Mouse (Mus musculus): Measurements from ENCODE around the gene Tnk1. TPM values are rescaled to one million over a fixed set of nuclear protein-coding genes. Genes with fewer than 3 reads are reported as not detected.

Tnk1 gene
- 0.09 and 0.20 TPM in 2 replicates for polyA plus RNA-seq (2015; fragmentation: Nextera tagmentation; extraction: Ambion mirVana)

DNA sequence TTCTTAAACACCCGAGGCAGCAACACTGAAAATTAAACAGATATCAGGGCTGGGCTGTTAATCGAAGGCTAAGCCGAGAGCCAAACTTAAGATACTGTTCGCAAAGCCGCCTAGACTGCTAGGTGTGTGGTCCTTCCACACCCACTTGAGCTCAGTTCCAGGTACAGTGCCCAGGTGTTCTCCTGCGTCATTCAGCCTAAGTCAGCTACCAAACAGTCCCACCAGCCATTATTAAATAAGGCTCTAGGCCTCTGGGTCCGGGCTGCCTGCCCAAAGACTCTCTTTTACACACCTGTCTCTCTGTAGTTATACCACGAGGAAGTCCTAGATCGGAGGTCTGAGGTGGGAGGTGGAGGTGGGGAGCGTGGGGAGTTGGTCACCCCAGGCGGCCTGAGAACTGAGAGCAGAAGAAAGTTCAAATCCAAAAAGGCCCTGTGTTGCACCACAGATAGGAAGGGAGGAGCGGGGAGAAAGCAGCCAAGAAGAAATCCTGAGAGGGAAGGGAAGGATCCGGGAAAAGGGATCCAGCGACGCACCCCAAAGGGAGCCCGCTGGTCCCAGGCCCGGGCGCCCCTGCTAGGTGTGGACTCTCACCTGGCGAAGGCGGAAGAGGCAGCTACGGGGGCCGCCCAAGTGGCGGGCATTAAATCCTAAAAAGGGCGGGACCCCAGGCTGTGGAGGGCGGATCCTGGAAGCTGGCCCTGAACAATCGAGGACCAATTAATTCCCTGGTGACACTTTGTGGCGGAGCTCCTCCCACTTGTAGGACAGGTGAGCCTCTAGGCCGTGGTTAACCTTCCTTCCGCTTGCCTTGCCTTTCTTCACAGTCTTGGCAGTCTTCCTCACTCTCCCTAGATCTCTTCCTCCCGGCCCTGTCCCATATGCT is at the start of gene Tnk1:
TSS of gene Tnk1 (minus strand) at position 618 of the 886 bp plus-strand sequence.
- Histone ChIP-seq H3K27ac (no peak within 1 kb of the TSS), H3K36me3 (ENCODE audit: poor library complexity, severe bottlenecking) (no peaks in the 10 kb centered on the region), H3K27me3 (peaks cover 25% of the 10 kb centered on the region), H3K9me3 (replicated peaks) (no peaks in the 10 kb centered on the region), H3K4me3 (no peak within 1 kb of the TSS), H3K4me1 (no peaks in the 10 kb centered on the region; the same call in 1 of the 2 replicates), H3K4me2 (peak within 1 kb of the TSS; percentile 5; the same call in 1 of the 2 replicates), H3K9ac (no peak within 1 kb of the TSS)
- ATAC-seq = no peak
- 19% methylated on average over 29 of the region's 30 CpGs for whole genome bisulfite sequencing

DNA sequence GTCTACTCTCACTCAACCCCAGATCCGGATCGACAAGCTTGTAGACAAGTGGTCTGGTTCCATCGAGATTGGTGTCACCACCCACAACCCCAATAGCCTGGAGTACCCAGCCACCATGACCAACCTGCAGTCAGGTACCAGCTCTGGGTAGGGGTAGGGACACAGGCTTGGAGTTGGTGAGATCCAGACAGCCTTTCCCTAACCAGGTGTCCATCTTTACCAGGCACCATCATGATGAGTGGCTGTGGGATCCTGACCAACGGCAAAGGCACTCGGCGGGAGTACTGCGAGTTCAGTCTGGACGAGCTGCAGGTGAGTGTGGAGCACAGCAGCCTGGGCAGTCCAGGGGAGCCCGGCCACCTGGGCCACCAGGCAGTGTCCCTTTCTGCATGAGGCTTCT is 45.8 kb upstream of the Tnk1 start:
- H3K4me2 ChIP-seq = no peak overlapping the region
- no peak overlapping the region for H3K9ac ChIP-seq
- ATAC-seq = no peak
- no peaks in the 10 kb centered on the region for H3K9me3 ChIP-seq (replicated peaks)
- H3K4me1 ChIP-seq = peaks cover 23% of the 10 kb centered on the region
- H3K36me3 ChIP-seq (ENCODE audit: poor library complexity, severe bottlenecking) = peaks cover 63% of the 10 kb centered on the region
- no peak overlapping the region for H3K27ac ChIP-seq
- WGBS = 94% methylated on average over 9 of the region's 9 CpGs
- H3K27me3 ChIP-seq = no peaks in the 10 kb centered on the region
- H3K4me3 ChIP-seq = no peak overlapping the region

DNA sequence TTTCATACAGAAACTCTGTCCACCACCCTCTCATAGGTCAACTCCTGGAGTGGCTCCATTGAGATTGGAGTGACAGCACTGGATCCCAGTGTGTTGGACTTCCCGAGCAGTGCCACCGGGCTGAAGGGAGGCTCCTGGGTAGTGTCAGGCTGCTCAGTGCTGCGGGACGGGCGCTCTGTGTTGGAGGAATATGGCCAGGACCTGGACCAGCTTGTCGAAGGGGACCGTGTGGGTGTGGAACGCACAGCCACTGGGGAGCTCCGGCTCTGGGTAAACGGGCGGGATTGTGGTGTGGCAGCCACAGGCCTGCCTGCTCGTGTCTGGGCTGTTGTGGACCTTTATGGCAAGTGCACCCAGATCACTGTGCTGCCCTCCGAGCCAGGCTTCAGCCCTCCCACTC is 44.4 kb upstream of the Tnk1 start:
- Histone ChIP-seq H3K27me3 (no peaks in the 10 kb centered on the region), H3K4me2 (peak overlapping the region; percentile 95), H3K9me3 (replicated peaks) (no peaks in the 10 kb centered on the region), H3K36me3 (ENCODE audit: poor library complexity, severe bottlenecking) (peaks cover 50% of the 10 kb centered on the region), H3K9ac (peak overlapping the region; percentile 97), H3K27ac (no peak overlapping the region), H3K4me3 (peak overlapping the region; percentile 89), H3K4me1 (peaks cover 32% of the 10 kb centered on the region)
- ATAC-seq = no peak
- 83% methylated on average over 13 of the region's 13 CpGs for WGBS

DNA sequence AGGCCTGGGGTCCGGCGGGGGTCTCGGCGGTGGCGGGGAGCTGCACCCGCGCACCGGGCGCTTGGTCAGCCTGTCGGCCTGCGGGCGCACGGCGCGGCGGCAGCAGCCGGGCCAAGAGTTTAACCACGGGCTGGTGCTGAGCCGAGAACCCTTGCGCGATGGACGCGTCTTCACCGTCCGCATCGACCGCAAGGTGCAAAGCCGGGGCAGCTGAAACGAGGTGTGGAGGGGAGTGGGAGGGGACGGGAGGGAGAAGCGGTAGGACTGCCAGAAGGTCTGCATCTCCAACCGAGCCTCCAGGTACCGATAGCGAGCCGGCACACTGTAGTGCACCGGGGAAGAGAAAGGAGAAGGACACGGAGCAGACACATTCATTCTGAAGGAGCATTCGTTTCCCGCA is 43.5 kb upstream of the Tnk1 start:
- ATAC-seq = peak; percentile 7; the same call in 1 of the 2 replicates
- Histone ChIP-seq H3K4me3 (peak overlapping the region; percentile 89), H3K27me3 (no peaks in the 10 kb centered on the region), H3K9me3 (replicated peaks) (no peaks in the 10 kb centered on the region), H3K4me2 (peak overlapping the region; percentile 95), H3K4me1 (peaks cover 32% of the 10 kb centered on the region), H3K27ac (peak overlapping the region; percentile 96), H3K36me3 (ENCODE audit: poor library complexity, severe bottlenecking) (peaks cover 40% of the 10 kb centered on the region), H3K9ac (peak overlapping the region; percentile 97)
- WGBS = under 1% methylated on average over 30 of the region's 39 CpGs

DNA sequence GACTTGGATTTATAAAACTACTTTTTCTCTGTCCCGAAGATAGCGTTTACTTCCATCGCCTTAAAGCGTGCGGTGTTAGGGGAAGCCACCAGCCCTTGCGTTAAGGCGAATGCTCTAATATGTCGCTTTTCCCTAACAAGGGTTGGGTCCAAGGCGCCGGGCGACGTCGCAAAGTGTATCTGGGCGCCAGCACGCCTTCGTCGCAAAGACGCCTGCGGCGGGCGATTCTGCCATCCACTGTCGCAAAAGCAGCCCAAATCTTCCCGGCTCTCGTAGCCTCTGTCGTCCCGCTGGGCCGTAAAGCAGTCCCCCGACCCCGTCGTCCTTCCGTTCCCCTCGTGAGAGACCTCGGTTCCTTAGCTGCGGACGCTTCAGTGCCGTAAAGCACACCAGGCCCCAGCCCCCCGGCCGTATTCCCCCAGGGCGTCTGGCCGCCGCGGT is 42.9 kb upstream of the Tnk1 start:
- H3K27ac ChIP-seq = peak overlapping the region; percentile 96
- peak; percentile 77 for ATAC-seq
- under 1% methylated on average over 42 of the region's 42 CpGs for WGBS

DNA sequence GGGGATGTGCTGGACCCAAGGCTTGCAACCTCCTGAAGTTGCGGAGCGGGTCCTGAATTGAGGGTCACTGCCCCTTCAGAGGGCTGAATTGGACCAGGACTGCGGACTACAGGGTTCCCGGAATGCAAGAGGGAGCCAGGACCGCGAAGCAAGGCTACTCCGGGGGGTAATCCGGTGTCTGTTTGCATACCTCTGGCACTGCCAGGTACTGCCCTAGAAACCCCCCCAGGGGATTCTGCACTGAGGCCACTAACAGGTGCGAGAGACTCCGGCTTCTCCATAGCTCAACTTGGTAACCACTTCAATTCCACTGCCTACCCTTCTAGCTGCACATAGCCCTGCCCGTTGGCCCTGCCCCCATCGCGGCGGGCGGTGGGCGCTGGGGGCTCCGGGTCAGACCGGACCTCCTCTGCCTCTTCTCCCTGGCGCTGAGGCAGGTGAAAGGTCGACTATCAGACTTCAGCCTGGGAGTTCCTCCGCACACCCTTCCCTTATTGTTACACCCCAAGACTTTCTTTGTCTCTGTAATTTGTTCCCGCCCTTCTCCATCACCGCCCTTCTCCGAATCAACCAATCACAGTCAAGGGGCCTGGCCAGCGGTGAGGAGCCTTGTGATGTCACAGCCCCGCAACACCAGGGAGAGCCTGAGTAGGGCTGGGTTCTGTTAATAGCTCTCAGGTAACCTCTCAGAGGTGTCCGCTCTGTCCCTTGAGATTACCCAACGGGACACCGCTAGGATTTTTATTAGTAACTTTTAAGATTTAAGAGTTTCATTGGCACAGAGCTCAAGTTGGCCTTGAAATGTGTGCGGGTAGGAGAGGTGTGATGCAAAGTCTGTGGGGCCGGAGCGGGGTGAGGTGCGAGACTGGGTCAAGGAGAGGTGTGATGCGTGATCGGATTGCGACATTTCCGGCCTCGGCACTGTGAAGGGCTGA is 42.2 kb upstream of the Tnk1 start, which contains the start of the genes 2810408A11Rik and Neurl4:
TSS of gene 2810408A11Rik (minus strand) at position 517 of the 935 bp plus-strand sequence.
TSS of gene Neurl4 (plus strand) at position 602 of the 935 bp plus-strand sequence.
- ATAC-seq = peak; percentile 95
- no peaks in the 10 kb centered on the region for H3K27me3 ChIP-seq
- H3K4me1 ChIP-seq = peaks cover 32% of the 10 kb centered on the region
- under 1% methylated on average over 38 of the region's 38 CpGs for WGBS
- peak within 1 kb of the TSS; percentile 96 for H3K27ac ChIP-seq
- H3K36me3 ChIP-seq (ENCODE audit: poor library complexity, severe bottlenecking) = peaks cover 27% of the 10 kb centered on the region
- H3K9me3 ChIP-seq (replicated peaks) = no peaks in the 10 kb centered on the region
- H3K4me3 ChIP-seq = peak within 1 kb of the TSS; percentile 89
- H3K4me2 ChIP-seq = peak within 1 kb of the TSS; percentile 95
- peak within 1 kb of the TSS; percentile 97 for H3K9ac ChIP-seq

More for the DNA sequence above, 42.9 kb upstream of the Tnk1 start:
- H3K9ac ChIP-seq = peak overlapping the region; percentile 97
- peak overlapping the region; percentile 89 for H3K4me3 ChIP-seq
- H3K4me1 ChIP-seq = peaks cover 32% of the 10 kb centered on the region
- H3K36me3 ChIP-seq (ENCODE audit: poor library complexity, severe bottlenecking) = peaks cover 34% of the 10 kb centered on the region
- H3K9me3 ChIP-seq (replicated peaks) = no peaks in the 10 kb centered on the region
- H3K4me2 ChIP-seq = peak overlapping the region; percentile 95
- no peaks in the 10 kb centered on the region for H3K27me3 ChIP-seq

DNA sequence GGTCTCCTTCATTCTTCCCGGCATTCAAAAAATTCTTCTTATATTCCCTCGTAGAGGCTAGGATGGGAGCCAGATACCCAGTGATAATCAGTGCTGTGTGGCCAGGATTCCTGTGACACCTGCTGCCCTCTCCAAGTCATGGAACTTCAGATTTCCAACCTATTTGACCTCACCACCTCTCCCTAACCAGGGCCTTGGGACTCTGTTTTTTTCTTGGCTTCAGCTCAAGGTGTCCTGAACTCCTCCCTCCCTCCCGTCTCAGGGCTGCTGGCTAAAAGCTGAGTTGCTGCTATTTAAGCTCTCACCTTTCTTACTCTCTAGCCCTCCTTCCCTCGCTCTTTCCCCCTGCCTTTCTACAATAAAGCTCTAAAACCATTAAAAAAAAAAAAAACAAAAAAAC is 41.3 kb upstream of the Tnk1 start:
- Histone ChIP-seq H3K27me3 (no peaks in the 10 kb centered on the region), H3K9me3 (replicated peaks) (no peaks in the 10 kb centered on the region), H3K4me1 (peaks cover 32% of the 10 kb centered on the region), H3K27ac (no peak overlapping the region), H3K36me3 (ENCODE audit: poor library complexity, severe bottlenecking) (peaks cover 19% of the 10 kb centered on the region), H3K4me2 (peak overlapping the region; percentile 95), H3K9ac (peak overlapping the region; percentile 97), H3K4me3 (peak overlapping the region; percentile 89)
- 15% methylated on average over 4 of the region's 4 CpGs for WGBS
- no peak for ATAC-seq

DNA sequence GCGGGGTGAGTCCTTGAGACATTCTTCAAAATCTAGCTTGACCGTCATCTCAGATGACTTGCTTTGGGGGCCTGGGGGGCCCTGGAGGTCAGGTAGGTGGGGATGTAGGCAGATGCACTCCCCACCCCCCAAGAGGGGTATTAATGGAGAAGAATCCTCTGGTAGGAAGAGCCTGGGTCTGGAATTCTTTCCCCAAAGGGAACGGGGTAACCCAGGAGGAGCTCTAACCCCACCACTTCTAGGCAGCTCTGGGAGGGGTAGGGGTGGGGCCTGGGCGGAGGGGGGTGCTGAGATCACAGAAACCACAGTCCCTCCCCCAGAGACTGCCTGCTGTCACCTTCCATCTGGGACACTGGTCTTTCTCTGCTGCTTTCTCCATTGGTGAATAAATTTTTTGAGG is 36.8 kb upstream of the Tnk1 start, which contains the start of gene Acap1:
TSS of gene Acap1 (minus strand) at position 249 of the 400 bp plus-strand sequence.
- Histone ChIP-seq H3K9ac (no peak within 1 kb of the TSS), H3K36me3 (ENCODE audit: poor library complexity, severe bottlenecking) (no peaks in the 10 kb centered on the region), H3K9me3 (replicated peaks) (no peaks in the 10 kb centered on the region), H3K27me3 (no peaks in the 10 kb centered on the region), H3K4me3 (no peak within 1 kb of the TSS), H3K4me1 (peaks cover 17% of the 10 kb centered on the region), H3K27ac (no peak within 1 kb of the TSS), H3K4me2 (no peak within 1 kb of the TSS)
- no peak for ATAC-seq
- 83% methylated on average over 4 of the region's 4 CpGs for WGBS

DNA sequence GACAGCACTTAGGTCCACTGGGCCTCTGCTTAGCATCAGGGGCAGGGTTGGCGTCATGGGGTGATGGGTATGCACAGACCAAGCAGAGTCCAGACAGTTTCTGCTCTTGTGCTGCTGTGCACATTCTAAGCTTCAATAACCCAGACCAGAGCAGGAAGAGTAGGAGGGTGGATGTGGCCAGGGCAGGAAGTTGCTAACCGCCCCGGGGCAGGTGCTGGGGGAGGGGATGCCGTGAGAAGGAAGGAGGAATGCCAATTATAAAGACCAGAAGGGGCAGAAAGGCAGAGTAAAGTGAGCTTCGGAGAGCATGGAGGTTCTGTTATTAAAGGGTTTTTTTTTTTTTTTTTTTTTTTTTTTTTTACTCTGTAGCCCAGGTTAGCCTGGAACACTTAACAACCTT is 36.1 kb upstream of the Tnk1 start:
- H3K27me3 ChIP-seq = no peaks in the 10 kb centered on the region
- H3K4me2 ChIP-seq = no peak overlapping the region
- H3K36me3 ChIP-seq (ENCODE audit: poor library complexity, severe bottlenecking) = no peaks in the 10 kb centered on the region
- H3K27ac ChIP-seq = no peak overlapping the region
- WGBS = 95% methylated on average over 5 of the region's 5 CpGs
- no peak for ATAC-seq
- no peak overlapping the region for H3K4me3 ChIP-seq
- peaks cover 13% of the 10 kb centered on the region for H3K4me1 ChIP-seq
- H3K9me3 ChIP-seq (replicated peaks) = no peaks in the 10 kb centered on the region
- H3K9ac ChIP-seq = no peak overlapping the region

DNA sequence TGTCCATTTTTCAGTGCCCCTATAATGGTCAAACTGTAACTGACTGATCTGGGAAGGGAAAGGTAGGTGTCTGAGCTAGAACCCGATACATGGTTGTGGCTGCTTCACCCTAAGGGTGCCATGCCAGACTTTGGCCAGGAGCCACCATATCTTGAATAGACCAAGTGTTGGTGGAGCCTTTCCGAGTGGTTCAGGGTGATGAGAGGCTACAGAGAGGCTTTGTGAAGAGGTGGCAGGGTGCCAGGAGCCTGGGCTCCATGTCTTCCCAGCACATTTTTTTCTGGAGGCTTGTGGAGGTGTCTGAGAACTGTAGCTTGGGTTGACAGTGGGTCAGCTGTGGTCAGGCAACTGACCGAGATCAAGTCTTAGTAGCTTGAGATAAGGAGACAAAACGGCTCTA is 33.0 kb upstream of the Tnk1 start:
- H3K4me2 ChIP-seq = no peak overlapping the region
- H3K27ac ChIP-seq = no peak overlapping the region
- H3K27me3 ChIP-seq = no peaks in the 10 kb centered on the region
- no peaks in the 10 kb centered on the region for H3K36me3 ChIP-seq (ENCODE audit: poor library complexity, severe bottlenecking)
- H3K4me1 ChIP-seq = no peaks in the 10 kb centered on the region
- no peak overlapping the region for H3K9ac ChIP-seq
- ATAC-seq = no peak
- 70% methylated on average over 4 of the region's 4 CpGs for WGBS
- no peaks in the 10 kb centered on the region for H3K9me3 ChIP-seq (replicated peaks)
- no peak overlapping the region for H3K4me3 ChIP-seq

DNA sequence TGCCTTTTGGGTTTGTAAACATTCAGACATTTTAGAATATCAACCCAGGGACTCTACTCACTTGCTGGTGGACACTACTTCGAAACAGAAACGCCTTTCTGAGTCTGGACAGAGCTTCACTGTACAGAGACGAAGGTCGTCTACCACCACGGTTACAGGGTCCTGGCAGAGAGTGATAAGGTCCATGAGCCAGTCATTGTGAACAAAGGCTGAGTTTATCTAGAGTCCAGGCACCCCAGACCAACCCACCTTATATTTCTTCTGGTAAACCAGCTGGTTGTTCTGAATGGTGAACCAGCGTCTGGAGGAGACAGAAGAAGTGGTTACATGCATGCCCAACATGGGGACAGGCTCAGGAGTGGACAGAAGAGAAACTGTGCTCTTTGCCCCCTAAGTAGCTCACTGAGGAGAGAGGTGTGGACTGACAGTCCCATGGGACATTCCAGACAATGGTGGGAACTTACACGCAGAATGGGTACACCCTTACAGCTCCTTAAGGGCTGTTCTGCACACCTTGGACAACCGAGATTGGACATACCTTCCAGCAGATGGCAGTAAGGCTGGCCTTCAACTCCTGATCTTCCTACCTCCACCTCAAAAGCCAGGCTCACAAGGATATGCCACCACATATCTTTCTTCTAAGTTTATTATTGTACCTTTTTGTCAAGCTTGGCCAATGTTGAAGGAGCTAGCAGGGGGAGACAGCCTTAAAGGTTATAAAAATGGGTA is 28.5 kb upstream of the Tnk1 start:
- Histone ChIP-seq H3K4me3 (no peak overlapping the region), H3K4me2 (no peak overlapping the region), H3K27ac (no peak overlapping the region), H3K9me3 (replicated peaks) (no peaks in the 10 kb centered on the region), H3K4me1 (no peaks in the 10 kb centered on the region), H3K27me3 (peaks cover 8% of the 10 kb centered on the region), H3K36me3 (ENCODE audit: poor library complexity, severe bottlenecking) (no peaks in the 10 kb centered on the region), H3K9ac (no peak overlapping the region)
- 74% methylated on average over 8 of the region's 8 CpGs for WGBS
- ATAC-seq = no peak

Measured in forebrain, embryonic 13.5 days (tissue).